In genomic region chr3:117038280-117038927, GRCm38 (mm10) we compare ENCODE assay signal across 18 mouse cellular contexts.
DNase-seq lines count a peak whose midpoint lies in the region; ATAC-seq and TF ChIP-seq lines count a peak whose summit lies in the region.
"Had no signal": no experiment of that assay in that cellular context is flagged by ENCODE, and none has a peak within 500 bp of the region (broad histone marks: within the 10 kb centered on the region; RNA-seq: fewer than 3 reads in every experiment).

No protein-coding gene starts in this region.

- H3K9me3 ChIP-seq in embryonic facial prominence, embryonic 14.5 days (ENCODE audit: control insufficient read depth, low read length), result no peaks in the 10 kb centered on the region
- H3K9me3 ChIP-seq in embryonic facial prominence, embryonic 10.5 days, result no peaks in the 10 kb centered on the region
- no peaks in the 10 kb centered on the region for H3K9me3 ChIP-seq in heart, postnatal 0 days (replicated peaks; ENCODE audit: control insufficient read depth, low read length)
- no peaks in the 10 kb centered on the region for H3K9me3 ChIP-seq in stomach, postnatal 0 days (ENCODE audit: control insufficient read depth, low read length)
- H3K9me3 ChIP-seq in hindbrain, postnatal 0 days (ENCODE audit: low read length), result no peaks in the 10 kb centered on the region
- no peaks in the 10 kb centered on the region for H3K9me3 ChIP-seq in forebrain, embryonic 15.5 days
- H3K9me3 ChIP-seq: hindbrain, embryonic 15.5 days; limb, embryonic 12.5 days; midbrain, embryonic 10.5 days had no signal

- peak; percentile 36 for DNase-seq in embryonic facial prominence, embryonic 14.5 days (ENCODE audit: low spot score)
- DNase-seq in embryonic facial prominence, embryonic 10.5 days (ENCODE audit: low spot score), result no peak
- peak; percentile 16 to 58 for DNase-seq in lung, adult 18-20 months
- no peak for DNase-seq in lung, postnatal 14 days
- peak; percentile 69 for DNase-seq in heart, postnatal 0 days (ENCODE audit: low spot score)
- DNase-seq in stomach, postnatal 0 days (ENCODE audit: low spot score), result peak; percentile 34
- DNase-seq in hindbrain, postnatal 0 days (ENCODE audit: low spot score), result no peak
- DNase-seq: adrenal gland, postnatal 25 days; cerebellum, adult 9-10 months; kidney, adult 11 months; layer of hippocampus, postnatal 36 days; retina, postnatal 1 day had no signal

- H3K27ac ChIP-seq in embryonic facial prominence, embryonic 14.5 days (replicated peaks; ENCODE audit: low read depth, low read length), result no peak overlapping the region
- no peak overlapping the region for H3K27ac ChIP-seq in embryonic facial prominence, embryonic 10.5 days (replicated peaks)
- H3K27ac ChIP-seq in heart, postnatal 0 days (ENCODE audit: low read depth), result peak overlapping the region; percentile 63
- peak overlapping the region; percentile 75 for H3K27ac ChIP-seq in stomach, postnatal 0 days (replicated peaks)
- H3K27ac ChIP-seq in hindbrain, postnatal 0 days, result no peak overlapping the region
- H3K27ac ChIP-seq in forebrain, embryonic 15.5 days (replicated peaks), result no peak overlapping the region
- H3K27ac ChIP-seq: hindbrain, embryonic 15.5 days; limb, embryonic 12.5 days; midbrain, embryonic 10.5 days had no signal

- H3K4me2 ChIP-seq in embryonic facial prominence, embryonic 14.5 days (ENCODE audit: low read depth, low read length), result no peak overlapping the region
- H3K4me2 ChIP-seq in heart, postnatal 0 days (ENCODE audit: low read depth, low read length), result no peak overlapping the region
- H3K4me2 ChIP-seq in stomach, postnatal 0 days (replicated peaks; ENCODE audit: low read depth), result no peak overlapping the region
- H3K4me2 ChIP-seq in hindbrain, postnatal 0 days (ENCODE audit: low read depth, low read length), result no peak overlapping the region
- H3K4me2 ChIP-seq in forebrain, embryonic 15.5 days (replicated peaks), result no peak overlapping the region
- H3K4me2 ChIP-seq: hindbrain, embryonic 15.5 days; limb, embryonic 12.5 days had no signal

- no peaks in the 10 kb centered on the region for H3K27me3 ChIP-seq in embryonic facial prominence, embryonic 14.5 days (replicated peaks; ENCODE audit: control insufficient read depth, insufficient read depth, low read length)
- H3K27me3 ChIP-seq in embryonic facial prominence, embryonic 10.5 days (replicated peaks; ENCODE audit: low read depth, poor library complexity, severe bottlenecking), result no peaks in the 10 kb centered on the region
- no peaks in the 10 kb centered on the region for H3K27me3 ChIP-seq in heart, postnatal 0 days (ENCODE audit: control insufficient read depth, insufficient read depth, low read length)
- no peaks in the 10 kb centered on the region for H3K27me3 ChIP-seq in stomach, postnatal 0 days (ENCODE audit: control insufficient read depth, insufficient read depth, low read length)
- H3K27me3 ChIP-seq in hindbrain, postnatal 0 days (ENCODE audit: insufficient read depth, low read length), result no peaks in the 10 kb centered on the region
- H3K27me3 ChIP-seq in forebrain, embryonic 15.5 days, result no peaks in the 10 kb centered on the region
- H3K27me3 ChIP-seq: CH12.LX; hindbrain, embryonic 15.5 days; limb, embryonic 12.5 days had no signal

- no peaks in the 10 kb centered on the region for H3K4me1 ChIP-seq in embryonic facial prominence, embryonic 14.5 days (ENCODE audit: control insufficient read depth, insufficient read depth, low read length)
- H3K4me1 ChIP-seq in embryonic facial prominence, embryonic 10.5 days, result no peaks in the 10 kb centered on the region
- H3K4me1 ChIP-seq in heart, postnatal 0 days (ENCODE audit: control insufficient read depth, insufficient read depth), result no peaks in the 10 kb centered on the region
- no peaks in the 10 kb centered on the region for H3K4me1 ChIP-seq in stomach, postnatal 0 days (replicated peaks; ENCODE audit: control insufficient read depth, insufficient read depth)
- H3K4me1 ChIP-seq in hindbrain, postnatal 0 days (ENCODE audit: insufficient read depth, low read length), result no peaks in the 10 kb centered on the region
- no peaks in the 10 kb centered on the region for H3K4me1 ChIP-seq in forebrain, embryonic 15.5 days
- H3K4me1 ChIP-seq: hindbrain, embryonic 15.5 days; limb, embryonic 12.5 days; midbrain, embryonic 10.5 days had no signal

- 65% methylated on average over 4 of the region's 4 CpGs for WGBS in embryonic facial prominence, embryonic 14.5 days
- 75% methylated on average over 4 of the region's 4 CpGs for WGBS in embryonic facial prominence, embryonic 10.5 days
- WGBS in heart, postnatal 0 days, result 51% methylated on average over 4 of the region's 4 CpGs
- 45% methylated on average over 4 of the region's 4 CpGs for WGBS in stomach, postnatal 0 days
- 83% methylated on average over 4 of the region's 4 CpGs for WGBS in hindbrain, postnatal 0 days
- 84% methylated on average over 4 of the region's 4 CpGs for WGBS in forebrain, embryonic 15.5 days

- no peak for TF ChIP-seq CTCF in heart, postnatal 0 days (IDR thresholded peaks at IDR 0.05; ENCODE audit: low read depth)
- no peak for TF ChIP-seq CTCF in stomach, postnatal 0 days (IDR thresholded peaks at IDR 0.05; ENCODE audit: low read depth)
- no peak for TF ChIP-seq CTCF in hindbrain, postnatal 0 days (IDR thresholded peaks at IDR 0.05; ENCODE audit: low read depth)

- no peaks in the 10 kb centered on the region for H3K36me3 ChIP-seq in embryonic facial prominence, embryonic 14.5 days (ENCODE audit: control insufficient read depth, insufficient read depth, low read length)
- H3K36me3 ChIP-seq in embryonic facial prominence, embryonic 10.5 days (replicated peaks), result no peaks in the 10 kb centered on the region
- H3K36me3 ChIP-seq in heart, postnatal 0 days (replicated peaks; ENCODE audit: control insufficient read depth, insufficient read depth, low read length), result no peaks in the 10 kb centered on the region
- H3K36me3 ChIP-seq in stomach, postnatal 0 days (ENCODE audit: control insufficient read depth, insufficient read depth, low read length), result no peaks in the 10 kb centered on the region
- no peaks in the 10 kb centered on the region for H3K36me3 ChIP-seq in hindbrain, postnatal 0 days (ENCODE audit: insufficient read depth, low read length)
- no peaks in the 10 kb centered on the region for H3K36me3 ChIP-seq in forebrain, embryonic 15.5 days
- H3K36me3 ChIP-seq: hindbrain, embryonic 15.5 days; limb, embryonic 12.5 days; midbrain, embryonic 10.5 days had no signal

- no peak overlapping the region for H3K9ac ChIP-seq in embryonic facial prominence, embryonic 14.5 days (ENCODE audit: low read depth, low read length)
- no peak overlapping the region for H3K9ac ChIP-seq in heart, postnatal 0 days (replicated peaks; ENCODE audit: low read depth, low read length)
- H3K9ac ChIP-seq in stomach, postnatal 0 days (ENCODE audit: low read length), result no peak overlapping the region
- no peak overlapping the region for H3K9ac ChIP-seq in hindbrain, postnatal 0 days (replicated peaks; ENCODE audit: low read length)
- no peak overlapping the region for H3K9ac ChIP-seq in forebrain, embryonic 15.5 days (replicated peaks)
- H3K9ac ChIP-seq: hindbrain, embryonic 15.5 days; limb, embryonic 12.5 days had no signal

- H3K4me3 ChIP-seq in embryonic facial prominence, embryonic 14.5 days (ENCODE audit: low read depth, low read length), result no peak overlapping the region
- no peak overlapping the region for H3K4me3 ChIP-seq in embryonic facial prominence, embryonic 10.5 days
- no peak overlapping the region for H3K4me3 ChIP-seq in heart, postnatal 0 days (ENCODE audit: low read depth, low read length)
- no peak overlapping the region for H3K4me3 ChIP-seq in stomach, postnatal 0 days (ENCODE audit: low read depth, low read length)
- H3K4me3 ChIP-seq in hindbrain, postnatal 0 days (ENCODE audit: low read length), result no peak overlapping the region
- H3K4me3 ChIP-seq in forebrain, embryonic 15.5 days, result no peak overlapping the region
- H3K4me3 ChIP-seq: hindbrain, embryonic 15.5 days; limb, embryonic 12.5 days; midbrain, embryonic 10.5 days had no signal

- no peak for ATAC-seq in embryonic facial prominence, embryonic 14.5 days (ENCODE audit: low read depth)
- peak; percentile 66 for ATAC-seq in heart, postnatal 0 days (ENCODE audit: insufficient read depth, low read depth)
- ATAC-seq in stomach, postnatal 0 days (ENCODE audit: low FRiP score, low TSS enrichment), result peak; percentile 95
- ATAC-seq in hindbrain, postnatal 0 days, result no peak
- ATAC-seq in forebrain, embryonic 15.5 days (replicated peaks), result no peak
- ATAC-seq: activated CD4-positive, CD25-positive, alpha-beta regulatory T cell, adult 4 months had no signal

- no peak for TF ChIP-seq EP300 in heart, postnatal 0 days (IDR thresholded peaks at IDR 0.05; ENCODE audit: low read depth)
- TF ChIP-seq EP300 in stomach, postnatal 0 days (optimal IDR thresholded peaks at IDR 0.05), result no peak

Comparison
In these comparisons a context has a peak if more than half of its experiments do, and no peak if none do; other contexts are left out.
1. DNase-seq: peak in embryonic facial prominence, embryonic 14.5 days (single experiment), lung, adult 18-20 months (2 of 2), heart, postnatal 0 days (single experiment) and stomach, postnatal 0 days (single experiment); none in embryonic facial prominence, embryonic 10.5 days (single experiment), lung, postnatal 14 days (single experiment) and hindbrain, postnatal 0 days (single experiment).
2. ATAC-seq: peak in heart, postnatal 0 days (single experiment) and stomach, postnatal 0 days (single experiment); none in embryonic facial prominence, embryonic 14.5 days (single experiment), hindbrain, postnatal 0 days (single experiment) and forebrain, embryonic 15.5 days (single experiment).
3. H3K27ac ChIP-seq: peak in heart, postnatal 0 days (single experiment) and stomach, postnatal 0 days (single experiment); none in embryonic facial prominence, embryonic 14.5 days (single experiment), embryonic facial prominence, embryonic 10.5 days (single experiment), hindbrain, postnatal 0 days (single experiment) and forebrain, embryonic 15.5 days (single experiment).